8 mouse cellular contexts compared by ENCODE assay signal in the genomic region with DNA sequence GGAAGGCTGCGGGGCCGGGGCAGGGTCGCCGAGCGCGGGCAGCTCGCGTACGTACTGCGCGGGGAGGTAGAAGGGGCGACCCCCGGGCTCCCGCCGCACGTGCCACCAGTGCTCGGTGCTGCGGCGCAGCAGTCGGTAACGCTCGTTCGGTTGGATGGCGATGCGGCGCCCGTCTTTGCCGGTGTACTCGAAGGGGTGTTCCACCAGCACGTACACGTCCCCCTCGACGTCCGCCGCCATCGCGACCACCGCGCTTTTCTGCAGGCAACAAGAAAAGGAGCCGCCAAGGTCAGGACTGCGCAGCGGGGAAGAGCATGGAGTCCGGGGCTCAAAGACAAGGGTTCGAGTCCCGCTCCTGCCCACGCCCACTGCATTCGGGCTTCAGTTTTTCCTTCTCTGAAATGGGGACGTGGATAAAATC. TPM values are rescaled to one million over a fixed set of nuclear protein-coding genes. Genes with fewer than 3 reads are reported as not detected.
DNase-seq lines count a peak whose midpoint lies in the region; ATAC-seq and TF ChIP-seq lines count a peak whose summit lies in the region.

No protein-coding gene starts in this region.

- H3K4me2 ChIP-seq in kidney, embryonic 15.5 days = peak overlapping the region; percentile 73
- H3K4me2 ChIP-seq in forebrain, postnatal 0 days (ENCODE audit: low read depth) = peak overlapping the region; percentile 58
- peak overlapping the region; percentile 70 for H3K4me2 ChIP-seq in liver, embryonic 16.5 days (ENCODE audit: low read depth, low read length)

- no peak for TF ChIP-seq CTCF in forebrain, postnatal 0 days (IDR thresholded peaks at IDR 0.05; ENCODE audit: low read depth)

- H3K36me3 ChIP-seq in kidney, embryonic 15.5 days = no peaks in the 10 kb centered on the region
- no peaks in the 10 kb centered on the region for H3K36me3 ChIP-seq in forebrain, postnatal 0 days (ENCODE audit: insufficient read depth)
- H3K36me3 ChIP-seq in liver, embryonic 16.5 days (ENCODE audit: control insufficient read depth, insufficient read depth) = no peaks in the 10 kb centered on the region

- H3K4me3 ChIP-seq in kidney, embryonic 15.5 days (replicated peaks) = peak overlapping the region; percentile 47
- H3K4me3 ChIP-seq in forebrain, postnatal 0 days (ENCODE audit: low read depth, low read length) = peak overlapping the region; percentile 47
- H3K4me3 ChIP-seq in liver, embryonic 16.5 days (ENCODE audit: low read depth, low read length) = peak overlapping the region; percentile 49

- no peaks in the 10 kb centered on the region for H3K9me3 ChIP-seq in kidney, embryonic 15.5 days (replicated peaks)
- no peaks in the 10 kb centered on the region for H3K9me3 ChIP-seq in forebrain, postnatal 0 days (ENCODE audit: low read length)
- H3K9me3 ChIP-seq in liver, embryonic 16.5 days (replicated peaks; ENCODE audit: control insufficient read depth, low read length) = no peaks in the 10 kb centered on the region

- peaks cover 42% of the 10 kb centered on the region for H3K27me3 ChIP-seq in kidney, embryonic 15.5 days
- peaks cover 50% of the 10 kb centered on the region for H3K27me3 ChIP-seq in forebrain, postnatal 0 days (ENCODE audit: insufficient read depth, low read length)
- peaks cover 52% of the 10 kb centered on the region for H3K27me3 ChIP-seq in liver, embryonic 16.5 days (ENCODE audit: control insufficient read depth, insufficient read depth, low read depth, low read length)

- intact Hi-C loops in left cerebral cortex, postnatal 14 days (cut with DNase I) = loop anchor here (5.0 kb wide), 1 partner anchor 37 kb away; no protein-coding TSS in a partner anchor

- no peak for DNase-seq in kidney, adult 18-20 months
- DNase-seq in forebrain, postnatal 0 days = no peak
- no peak for DNase-seq in left cerebral cortex, postnatal 14 days (ENCODE audit: low spot score in 2 of 2)
- no peak for DNase-seq in cerebellum, postnatal 36 days
- DNase-seq in right cerebral cortex, adult 2 months (ENCODE audit: low spot score in 2 of 2) = no peak

- H3K9ac ChIP-seq in kidney, embryonic 15.5 days = peak overlapping the region; percentile 53
- H3K9ac ChIP-seq in forebrain, postnatal 0 days = peak overlapping the region; percentile 11; the same call in 1 of the 2 replicates
- H3K9ac ChIP-seq in liver, embryonic 16.5 days (ENCODE audit: low read depth, low read length) = peak overlapping the region; percentile 4; the same call in 1 of the 2 replicates

- no peak for ATAC-seq in kidney, embryonic 15.5 days (replicated peaks; ENCODE audit: low FRiP score)
- ATAC-seq in activated CD4-positive, CD25-positive, alpha-beta regulatory T cell, adult 4 months = peak; percentile 4
- ATAC-seq in forebrain, postnatal 0 days = peak; percentile 30
- no peak for ATAC-seq in liver, embryonic 16.5 days (ENCODE audit: low read depth)

- WGBS in kidney, embryonic 15.5 days = 4% methylated on average over 47 of the region's 48 CpGs
- 3% methylated on average over 46 of the region's 48 CpGs for WGBS in forebrain, postnatal 0 days
- WGBS in liver, embryonic 16.5 days (ENCODE audit: insufficient replicate concordance) = 5% methylated on average over 48 of the region's 48 CpGs

- H3K27ac ChIP-seq in kidney, embryonic 15.5 days = peak overlapping the region; percentile 20
- H3K27ac ChIP-seq in forebrain, postnatal 0 days (ENCODE audit: low read depth, low read length) = no peak overlapping the region
- no peak overlapping the region for H3K27ac ChIP-seq in liver, embryonic 16.5 days (ENCODE audit: low read length)

- peaks cover 95% of the 10 kb centered on the region for H3K4me1 ChIP-seq in kidney, embryonic 15.5 days
- 0 out of 2 replicates have a peak, but pooled peaks cover 7% of the 10 kb centered on the region for H3K4me1 ChIP-seq in forebrain, postnatal 0 days (ENCODE audit: insufficient read depth)
- H3K4me1 ChIP-seq in liver, embryonic 16.5 days (ENCODE audit: control insufficient read depth, low read depth, low read length) = peaks cover 18% of the 10 kb centered on the region

RNA-seq across cellular contexts. Expression of a gene that starts 2.8 kb away (rescaled TPM):
- 15.8 and 17.2 TPM in 2 replicates for polyA plus RNA-seq in kidney, embryonic 15.5 days (2015; fragmentation: Nextera tagmentation; extraction: Ambion mirVana)
- polyA plus RNA-seq in activated CD4-positive, CD25-positive, alpha-beta regulatory T cell, adult 4 months (2017; shearing (Covaris generic)) = 10 to 100 TPM; 25.5 to 33.2 TPM
- total RNA-seq in forebrain, postnatal 0 days (2014; rRNA removed) = 4.2 and 5.6 TPM in 2 replicates
- 3.2 and 4.8 TPM in 2 replicates for polyA plus RNA-seq in forebrain, postnatal 0 days (2015; fragmentation: Nextera tagmentation; extraction: Ambion mirVana)
- 2.2 and 3.8 TPM in 2 replicates for polyA plus RNA-seq in liver, embryonic 16.5 days (2015; fragmentation: Nextera tagmentation; extraction: Ambion mirVana)
- total RNA-seq in left cerebral cortex, postnatal 14 days (2021) = 10 to 100 TPM; 10.8 to 12.4 TPM

RNA-seq across cellular contexts. Expression of a gene that starts 51.8 kb away (rescaled TPM):
- polyA plus RNA-seq in kidney, embryonic 15.5 days (2015; fragmentation: Nextera tagmentation; extraction: Ambion mirVana) = 7.4 and 8.2 TPM in 2 replicates
- polyA plus RNA-seq in activated CD4-positive, CD25-positive, alpha-beta regulatory T cell, adult 4 months (2017; shearing (Covaris generic)) = 1 to 10 TPM; 7.0 to 9.3 TPM
- total RNA-seq in forebrain, postnatal 0 days (2014; rRNA removed) = 4.2 and 7.1 TPM in 2 replicates
- 5.3 and 5.7 TPM in 2 replicates for polyA plus RNA-seq in forebrain, postnatal 0 days (2015; fragmentation: Nextera tagmentation; extraction: Ambion mirVana)
- polyA plus RNA-seq in liver, embryonic 16.5 days (2015; fragmentation: Nextera tagmentation; extraction: Ambion mirVana) = 3.8 and 4.1 TPM in 2 replicates
- total RNA-seq in left cerebral cortex, postnatal 14 days (2021) = 10 to 100 TPM; 15.5 to 16.9 TPM

Comparison
In these comparisons a context has a peak if more than half of its experiments do, and no peak if none do; other contexts are left out.
1. ATAC-seq: peak in activated CD4-positive, CD25-positive, alpha-beta regulatory T cell, adult 4 months (single experiment) and forebrain, postnatal 0 days (single experiment); none in kidney, embryonic 15.5 days (single experiment) and liver, embryonic 16.5 days (single experiment).
2. Peak in every context shown above with its lines, with median percentiles within 50 percentile points of each other: H3K4me2 ChIP-seq, H3K4me3 ChIP-seq and H3K9ac ChIP-seq.